Mouse (Mus musculus): ENCODE data around the gene Tfpt.

- no peak for TF ChIP-seq CTCF (IDR thresholded peaks at IDR 0.05; ENCODE audit: low read depth)
- TF ChIP-seq EP300 (IDR thresholded peaks at IDR 0.05; ENCODE audit: low read depth): no peak
Measured at GRCm38 (mm10) chr7:3646188-3646587, 16.5 kb upstream of the Tfpt start.
